ENCODE assay signal across 18 mouse cellular contexts in genomic region chr11:118333431-118333830, GRCm38 (mm10). TPM values are rescaled to one million over a fixed set of nuclear protein-coding genes. Genes with fewer than 3 reads are reported as not detected.
"Had no signal": no experiment of that assay in that cellular context is flagged by ENCODE, and none has a peak within 500 bp of the region (broad histone marks: within the 10 kb centered on the region; RNA-seq: fewer than 3 reads in every experiment).

No protein-coding gene starts in this region.

- H3K27me3 ChIP-seq: kidney, embryonic 15.5 days; midbrain, embryonic 13.5 days had no signal

- H3K9ac ChIP-seq: kidney, embryonic 15.5 days; liver, embryonic 14.5 days; liver, postnatal 0 days; lung, embryonic 14.5 days; midbrain, embryonic 13.5 days had no signal

- ATAC-seq: liver, postnatal 0 days; lung, postnatal 0 days; midbrain, embryonic 13.5 days had no signal

- H3K9me3 ChIP-seq: kidney, embryonic 15.5 days had no signal

- H3K4me2 ChIP-seq: kidney, embryonic 15.5 days; liver, embryonic 11.5 days; lung, embryonic 14.5 days; midbrain, embryonic 13.5 days had no signal

- H3K27ac ChIP-seq: kidney, embryonic 15.5 days; layer of hippocampus, adult 2 months; liver, embryonic 14.5 days; macrophage; midbrain, embryonic 13.5 days had no signal

- H3K4me3 ChIP-seq: kidney, embryonic 15.5 days; layer of hippocampus, adult 2 months; midbrain, embryonic 13.5 days had no signal

- H3K4me1 ChIP-seq: midbrain, embryonic 13.5 days had no signal

- DNase-seq: kidney, adult 11 months; kidney, adult 8-10 months; kidney, postnatal 14 days; layer of hippocampus, adult 9-11 months; liver, postnatal 0 days; lung, embryonic 14.5 days; thymus, adult 2 months; thymus, postnatal 14 days had no signal

RNA-seq across cellular contexts. Expression of gene Cep295nl, which starts 8.9 kb away (rescaled TPM):
- polyA plus RNA-seq: large intestine, adult 2 months; liver, embryonic 11.5 days; small intestine, adult 2 months; spleen, adult 2 months had no signal
